Mouse (Mus musculus) kidney, adult 2 months (tissue): ENCODE results near the gene Sec24a. TPM values are rescaled to one million over a fixed set of nuclear protein-coding genes. Genes with fewer than 3 reads are reported as not detected.
A peak's percentile ranks its signal among the peaks of the same experiment; 100 is the strongest.

Experiments
- DNase-seq: peaks from one replicate; pipeline ENCODE4 v3.0.0; 2021
- H3K27ac ChIP-seq: fragments of 200-500 bp; 2 replicates; pipeline ENCODE4 v1.5.1; 2012; ENCODE audit warnings: low read depth, low read length, control low read depth, inconsistent platforms; ENCODE audit not compliant: insufficient read depth
- H3K27me3 ChIP-seq: fragments of 200-500 bp; replicated peaks from 2 replicates; pipeline ENCODE4 v1.6.1; 2012; ENCODE audit warnings: mild to moderate bottlenecking, moderate library complexity, low read length, inconsistent platforms; ENCODE audit not compliant: control insufficient read depth, insufficient read depth
- H3K36me3 ChIP-seq: fragments of 200-500 bp; 2 replicates; pipeline ENCODE4 v1.6.1; 2012; ENCODE audit warnings: mild to moderate bottlenecking, moderate library complexity, low read length, inconsistent platforms; ENCODE audit not compliant: control insufficient read depth, insufficient read depth
- H3K4me1 ChIP-seq: fragments of 200-500 bp; 2 replicates; pipeline ENCODE4 v1.6.1; 2011; ENCODE audit warnings: low read length; ENCODE audit not compliant: control insufficient read depth, insufficient read depth
- H3K4me3 ChIP-seq: fragments of 200-500 bp; 2 replicates; pipeline ENCODE4 v1.5.1; 2011; ENCODE audit warnings: mild to moderate bottlenecking, low read depth, low read length, control low read depth; ENCODE audit not compliant: insufficient read depth
- CTCF ChIP-seq: fragments of 200-500 bp; conservative IDR thresholded peaks from 2 replicates; pipeline ENCODE4 v1.5.1; 2011; ENCODE audit warnings: low read depth, mild to moderate bottlenecking, control low read depth, low read length, moderate library complexity, mixed read lengths; ENCODE audit not compliant: insufficient read depth, insufficient read length
- POLR2A ChIP-seq: fragments of 200-500 bp; IDR thresholded peaks from one replicate; pipeline ENCODE4 v1.6.1; 2011; ENCODE audit warnings: low read depth, low read length, control low read depth
- WGBS: fragments of 180-500 bp; shearing (Covaris S2); methylation state at CpG from one replicate; pipeline ENCODE4 v1.1.7; 2018; 5-methylcytosine and 5-hydroxymethylcytosine counted together
- polyA plus RNA-seq: library from polyadenylated mRNA; depleted of rRNA; stranded (reverse); fragments of >200 nt; gene quantifications from 2 replicates; pipeline ENCODE4 v1.2.3, GENCODE M21; 2012; rRNA removed

Gene Sec24a
- polyA plus RNA-seq, result 14.7 and 14.8 TPM in 2 replicates

DNA sequence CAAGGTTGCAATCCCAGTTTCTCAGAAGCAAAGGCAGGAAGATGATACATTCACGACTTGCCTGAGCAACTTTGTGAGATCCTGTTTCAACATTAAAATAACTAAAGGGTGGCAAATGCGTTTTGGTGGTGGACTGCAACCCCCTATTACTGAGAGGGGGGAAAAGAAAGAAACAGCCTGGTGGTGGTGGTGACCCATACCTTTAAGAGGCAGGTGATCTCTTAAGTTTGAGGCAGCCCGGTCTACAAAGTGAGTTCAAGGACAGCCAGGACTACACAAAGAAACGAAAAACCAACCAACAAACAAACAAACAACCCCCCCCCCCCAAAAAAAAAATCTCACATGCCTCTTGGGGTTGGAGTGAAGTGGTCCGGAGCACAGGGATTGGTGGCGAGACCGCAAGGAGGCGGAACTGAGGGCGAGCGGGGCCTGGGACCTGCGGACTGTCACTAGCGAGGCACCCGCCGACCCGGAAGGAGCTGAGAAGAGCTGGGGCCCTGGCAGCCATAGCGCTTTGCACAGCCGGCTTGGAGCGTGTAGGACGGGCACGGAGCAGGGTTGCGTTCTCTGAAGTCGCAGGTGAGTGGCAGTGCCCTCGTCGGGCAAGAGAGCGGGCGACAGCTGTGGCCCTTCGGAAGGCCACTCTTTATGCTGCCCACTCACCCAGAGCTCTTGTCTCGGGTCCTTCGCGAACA, at the start of gene Sec24a, which contains the start of gene Sar1b:
Sec24a (minus strand) TSS at position 422 of the 695 bp plus-strand sequence.
Sar1b (plus strand) TSS at position 475 of the 695 bp plus-strand sequence.
- Histone ChIP-seq H3K27ac (peak within 1 kb of the TSS; percentile 80), H3K4me1 (peaks cover 15% of the 10 kb centered on the region), H3K4me3 (peak within 1 kb of the TSS; percentile 99), H3K36me3 (no peaks in the 10 kb centered on the region), H3K27me3 (no peaks in the 10 kb centered on the region)
- TF ChIP-seq POLR2A (peak; percentile 54), CTCF (no peak)
- under 1% methylated on average over 30 of the region's 30 CpGs for WGBS
- peak; percentile 88 for DNase-seq

DNA sequence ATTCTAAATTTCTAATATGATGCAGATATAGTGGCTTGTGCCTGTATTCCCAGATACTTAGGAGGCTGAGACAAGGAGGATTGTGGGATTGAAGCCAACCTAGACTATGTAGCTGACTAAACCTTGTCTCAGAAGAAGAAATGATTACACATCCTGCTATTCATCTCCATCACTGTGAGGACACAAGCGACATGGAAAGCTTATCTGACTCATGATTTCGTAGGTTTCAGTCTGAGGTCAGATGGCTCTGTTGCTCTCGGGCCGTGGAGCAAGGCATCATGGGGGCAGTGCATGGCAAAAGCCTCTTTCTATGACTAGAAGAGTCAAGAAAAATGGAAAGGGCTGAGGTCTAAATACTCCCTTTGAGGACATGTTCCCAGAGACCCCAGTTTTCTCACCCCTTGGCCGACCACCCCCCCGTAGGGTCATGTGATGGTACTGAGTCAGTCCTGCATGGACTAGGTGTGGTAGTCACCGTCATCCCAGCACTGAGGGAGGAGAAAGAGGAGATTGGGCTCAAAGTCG, 48.6 kb upstream of the Sec24a start:
- no peak for TF ChIP-seq CTCF
- TF ChIP-seq POLR2A, result no peak
- Histone ChIP-seq H3K4me1 (peaks cover 6% of the 10 kb centered on the region; the same call in 1 of the 2 replicates), H3K36me3 (no peaks in the 10 kb centered on the region; the same call in 1 of the 2 replicates), H3K27ac (no peak overlapping the region), H3K4me3 (no peak overlapping the region), H3K27me3 (no peaks in the 10 kb centered on the region)
- no peak for DNase-seq
- WGBS, result 93% methylated on average over 8 of the region's 8 CpGs

DNA sequence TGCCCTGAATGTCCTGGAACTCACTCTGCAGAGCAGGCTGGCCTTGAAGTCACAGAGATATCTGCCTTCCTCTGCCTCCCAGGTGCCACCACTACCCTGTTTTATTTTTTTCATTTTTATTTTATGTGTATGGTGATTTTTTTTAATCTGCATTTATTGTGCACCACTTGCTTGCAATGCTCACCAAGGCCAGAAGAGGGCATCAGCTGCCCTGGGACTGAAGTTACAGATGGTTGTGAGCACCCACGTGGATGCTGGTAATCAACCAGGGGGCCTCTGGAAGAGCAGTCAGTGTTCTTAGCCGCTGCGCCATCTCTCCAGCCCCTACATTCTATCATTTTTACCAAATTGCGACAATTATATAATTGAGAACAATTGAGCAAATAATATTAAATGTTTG, 47.8 kb upstream of the Sec24a start:
- TF ChIP-seq POLR2A (no peak), CTCF (peak; percentile 37)
- Histone ChIP-seq H3K36me3 (no peaks in the 10 kb centered on the region), H3K27me3 (no peaks in the 10 kb centered on the region), H3K4me3 (no peak overlapping the region), H3K27ac (no peak overlapping the region), H3K4me1 (peaks cover 8% of the 10 kb centered on the region; the same call in 1 of the 2 replicates)
- no peak for DNase-seq
- 91% methylated on average over 4 of the region's 4 CpGs for WGBS

DNA sequence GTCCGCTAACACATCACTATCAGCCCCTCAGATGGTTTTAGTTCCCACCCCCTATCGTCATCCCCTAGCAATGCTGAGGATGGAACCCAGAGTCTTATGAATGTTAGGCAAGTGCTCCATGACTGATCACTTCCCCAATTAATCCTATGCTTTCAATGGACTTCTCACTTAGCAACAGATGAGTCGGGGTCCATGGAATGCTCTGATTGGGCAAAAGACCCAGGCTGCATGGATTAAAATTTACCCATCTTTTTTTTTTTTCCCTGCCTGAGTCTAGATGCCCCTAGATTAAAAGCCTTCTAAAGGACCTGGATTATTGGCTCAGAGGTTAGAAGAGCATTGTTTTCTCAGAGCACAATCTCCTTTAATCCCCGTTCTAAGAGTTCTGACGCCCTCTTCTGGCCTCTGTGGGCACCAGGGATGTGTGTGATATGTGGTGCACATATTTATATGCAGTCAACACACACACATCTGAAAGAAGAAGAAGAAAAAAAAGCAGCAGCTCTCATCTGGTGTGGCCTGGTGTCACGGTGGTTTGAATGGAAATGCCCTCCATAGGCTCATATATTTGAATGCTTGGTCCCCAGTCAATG, 46.3 kb upstream of the Sec24a start:
- DNase-seq, result peak; percentile 60
- TF ChIP-seq POLR2A (no peak), CTCF (peak; percentile 37; the same call in 1 of the 2 replicates)
- Histone ChIP-seq H3K27ac (no peak overlapping the region), H3K4me1 (peaks cover 8% of the 10 kb centered on the region; the same call in 1 of the 2 replicates), H3K36me3 (no peaks in the 10 kb centered on the region), H3K27me3 (no peaks in the 10 kb centered on the region), H3K4me3 (no peak overlapping the region)
- 63% methylated on average over 6 of the region's 6 CpGs for WGBS

DNA sequence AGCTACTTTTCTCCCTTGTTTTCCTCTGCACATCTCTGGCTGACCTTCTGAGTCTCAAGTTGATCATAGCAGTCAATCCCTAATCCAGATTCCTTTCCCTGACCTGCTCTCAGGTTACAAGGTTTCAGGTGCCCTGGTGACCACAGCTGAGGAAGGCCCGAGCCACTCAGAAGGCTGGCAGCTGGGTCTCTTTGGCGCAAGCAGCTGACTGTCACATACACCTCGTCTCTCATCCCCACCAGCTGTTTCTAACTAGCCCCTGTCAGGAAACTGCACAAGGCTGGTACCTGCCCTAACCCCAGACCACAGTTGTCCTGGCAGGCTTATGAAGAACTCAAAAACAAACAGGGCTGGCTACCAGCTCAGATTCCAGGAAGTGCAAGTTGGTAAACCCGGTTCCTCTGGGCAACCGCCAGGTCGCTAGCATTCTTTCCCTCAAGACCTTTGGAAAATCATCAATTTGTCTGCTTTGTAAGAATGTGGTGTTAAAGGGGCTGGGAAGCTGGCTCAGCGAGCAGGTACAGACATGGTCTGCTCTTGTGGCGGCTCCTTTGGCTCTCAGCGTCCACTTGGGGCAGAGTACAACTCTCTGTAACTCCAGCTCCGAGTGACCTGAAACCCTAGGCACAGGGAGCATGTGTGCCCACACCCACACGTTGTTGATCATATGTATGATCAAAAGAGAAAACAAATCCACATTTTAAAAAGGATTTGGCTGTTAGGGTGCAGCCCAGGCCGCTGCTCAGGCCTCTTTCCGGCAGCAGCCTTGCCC, 43.9 kb upstream of the Sec24a start:
- peaks cover 8% of the 10 kb centered on the region; the same call in 1 of the 2 replicates for H3K4me1 ChIP-seq
- DNase-seq, result peak; percentile 64
- no peak overlapping the region for H3K4me3 ChIP-seq
- H3K27ac ChIP-seq, result peak overlapping the region; percentile 72
- H3K36me3 ChIP-seq, result no peaks in the 10 kb centered on the region
- H3K27me3 ChIP-seq, result no peaks in the 10 kb centered on the region
- TF ChIP-seq POLR2A, result no peak
- TF ChIP-seq CTCF, result 0 out of 2 replicates have a peak, but pooled peaks have one; percentile 23
- WGBS, result 29% methylated on average over 13 of the region's 13 CpGs

DNA sequence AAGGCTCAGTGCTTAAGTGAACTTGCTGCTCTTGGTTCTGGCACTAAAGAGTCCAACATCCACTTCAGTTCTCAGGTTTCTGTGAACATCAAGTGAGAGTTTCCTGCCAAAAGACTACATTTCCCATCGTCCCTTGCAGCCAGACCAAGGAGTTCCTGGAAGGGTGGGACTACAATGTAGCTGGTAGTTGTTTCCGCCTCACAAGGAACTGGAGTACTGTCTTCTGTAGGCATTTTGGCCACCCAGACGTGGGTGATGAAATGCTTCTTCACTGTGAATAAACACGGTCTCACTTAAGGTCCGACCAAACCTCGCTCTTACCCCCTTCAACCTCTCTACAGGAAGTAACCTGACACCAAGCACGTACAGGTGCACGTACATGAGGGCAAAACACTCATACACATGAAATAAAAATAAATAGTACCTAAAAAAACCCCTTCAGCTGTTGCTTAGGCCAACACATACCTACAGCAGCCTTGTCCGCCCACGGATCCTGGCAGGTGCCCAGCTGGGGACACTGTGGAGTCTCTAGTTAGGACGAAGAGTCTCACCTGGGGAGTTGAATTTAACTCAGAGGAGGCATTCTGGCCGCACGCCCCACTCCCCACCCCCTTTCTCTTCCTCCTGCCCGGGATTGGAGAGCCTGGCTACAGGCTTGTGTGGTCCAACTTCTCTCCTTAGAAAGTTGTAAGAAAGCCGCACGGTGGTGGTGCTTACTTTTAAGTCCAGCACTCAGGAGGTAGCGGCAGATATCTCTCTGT, 42.0 kb upstream of the Sec24a start:
- TF ChIP-seq CTCF, result no peak
- no peak for TF ChIP-seq POLR2A
- no peaks in the 10 kb centered on the region for H3K27me3 ChIP-seq
- H3K4me1 ChIP-seq, result peaks cover 8% of the 10 kb centered on the region; the same call in 1 of the 2 replicates
- H3K36me3 ChIP-seq, result no peaks in the 10 kb centered on the region
- peak; percentile 89 for DNase-seq
- 19% methylated on average over 17 of the region's 17 CpGs for WGBS
- peak overlapping the region; percentile 60 for H3K4me3 ChIP-seq
- peak overlapping the region; percentile 68 for H3K27ac ChIP-seq
